Mouse (Mus musculus) layer of hippocampus, adult 8-10 months (tissue): ENCODE results near the gene Tstd1. TPM values are rescaled to one million over a fixed set of nuclear protein-coding genes. Genes with fewer than 3 reads are reported as not detected.

ENCODE experiments used
- DNase-seq, 2 experiments: peaks; one replicate each; pipeline ENCODE4 v3.0.0; 2022; ENCODE audit warnings: low spot score in 2 of 2
- total RNA-seq, 4 experiments: library from RNA; stranded (reverse); gene quantifications; 2 replicates each; pipeline ENCODE4 v1.2.4; 2022

Tstd1 gene
- total RNA-seq, 4 experiments from 2014 or later = 3.0 to 10.0 (median 4.6) TPM

DNA sequence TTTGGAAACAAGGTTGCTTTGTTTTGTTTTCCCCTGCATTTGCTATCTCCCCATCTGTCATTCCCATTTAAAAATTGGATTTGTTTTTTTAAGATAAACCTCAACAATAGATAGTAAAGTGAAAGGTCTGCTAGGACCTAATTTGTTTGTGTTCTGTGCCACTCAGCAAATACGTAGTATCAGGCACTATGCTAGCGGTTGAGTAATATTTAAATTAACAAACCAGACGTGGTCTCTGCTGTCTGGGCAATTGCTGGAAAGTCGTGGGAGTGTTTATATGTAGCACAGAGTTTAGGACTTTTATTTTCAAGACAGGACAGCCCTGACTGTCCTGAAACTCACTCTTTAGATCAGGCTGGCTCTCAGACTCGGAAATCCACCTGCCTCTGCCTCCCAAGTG is 33.9 kb downstream of the Tstd1 start:
- DNase-seq = no peak

- DNase-seq = no peak
Observed at GRCm38 (mm10) chr1:171452923-171453322, 34.3 kb downstream of the Tstd1 start.

- no peak for DNase-seq
Observed at GRCm38 (mm10) chr1:171454926-171455325, 36.3 kb downstream of the Tstd1 start.

- no peak for DNase-seq
Observed at GRCm38 (mm10) chr1:171457568-171457967, 38.9 kb downstream of the Tstd1 start.

DNA sequence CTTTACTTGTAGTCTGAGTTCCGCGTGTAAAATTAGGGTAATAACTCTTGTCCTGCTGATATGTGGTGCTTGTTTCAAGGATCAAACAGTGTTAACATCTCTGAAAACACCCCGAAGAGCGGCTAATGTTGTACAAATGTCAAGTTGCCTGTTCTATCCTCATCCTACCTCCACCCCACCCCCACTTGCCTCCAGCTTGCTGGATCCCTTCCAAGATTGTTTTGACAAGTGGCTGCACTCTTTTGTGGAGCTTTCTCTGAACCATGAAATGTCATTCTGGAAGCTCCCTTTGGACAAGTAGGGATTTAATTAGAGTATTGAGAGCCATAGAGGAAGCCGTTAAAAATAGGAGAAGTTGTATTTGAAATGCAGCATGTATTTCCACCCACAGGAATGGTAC is 41.1 kb downstream of the Tstd1 start:
- no peak for DNase-seq

- no peak for DNase-seq
Observed at GRCm38 (mm10) chr1:171460551-171461503, 42.2 kb downstream of the Tstd1 start.

DNA sequence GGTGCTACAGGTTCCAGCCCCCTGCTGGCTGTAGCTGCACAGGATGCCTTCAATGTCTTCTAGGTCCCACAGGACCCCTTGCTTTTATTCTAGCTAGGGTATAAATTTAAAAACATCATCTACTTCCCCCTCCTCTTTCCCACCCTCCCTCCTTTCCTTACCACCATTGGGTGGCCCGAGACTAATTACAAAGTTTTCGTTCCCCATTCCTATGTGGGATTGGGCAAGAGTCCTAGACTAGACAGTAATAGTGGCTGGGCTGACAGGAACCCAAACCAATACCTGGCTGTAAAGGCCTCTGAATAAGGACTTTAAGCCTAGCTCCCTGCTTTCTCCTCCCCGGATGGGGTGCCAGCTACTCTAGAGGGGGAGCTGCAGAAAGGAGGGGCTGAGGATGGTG is 44.5 kb downstream of the Tstd1 start:
- DNase-seq = no peak

DNA sequence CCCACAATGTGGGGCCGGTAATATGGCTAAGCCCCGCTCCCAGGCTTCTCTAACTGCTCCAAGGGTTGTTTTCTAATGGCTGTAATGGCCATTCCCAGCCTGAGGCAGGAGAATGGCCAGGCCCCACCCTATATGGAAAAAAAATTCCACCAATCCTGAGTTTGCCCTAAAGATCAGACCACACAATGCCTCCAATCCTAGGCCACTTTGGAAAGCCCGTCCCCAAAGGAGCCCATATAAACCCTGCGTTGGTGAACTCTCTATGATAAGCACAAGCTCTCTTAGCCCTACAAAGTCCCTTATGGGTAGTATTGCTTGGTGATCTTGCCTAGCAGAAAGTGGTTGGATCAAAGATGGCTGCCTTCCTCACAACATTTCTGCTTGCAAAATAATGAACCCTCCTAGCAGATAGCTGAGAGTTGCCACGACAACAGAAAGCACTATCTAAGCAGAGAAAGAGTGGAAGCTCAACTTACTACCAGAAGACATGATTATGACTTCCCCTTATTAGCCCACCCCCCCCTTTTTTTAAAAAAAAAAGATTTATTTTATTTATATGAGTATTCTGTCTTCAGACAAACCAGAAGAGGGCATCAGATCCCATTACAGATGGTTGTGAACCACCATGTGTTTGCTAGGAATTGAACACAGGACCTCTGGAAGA is 47.2 kb downstream of the Tstd1 start:
- DNase-seq = no peak

DNA sequence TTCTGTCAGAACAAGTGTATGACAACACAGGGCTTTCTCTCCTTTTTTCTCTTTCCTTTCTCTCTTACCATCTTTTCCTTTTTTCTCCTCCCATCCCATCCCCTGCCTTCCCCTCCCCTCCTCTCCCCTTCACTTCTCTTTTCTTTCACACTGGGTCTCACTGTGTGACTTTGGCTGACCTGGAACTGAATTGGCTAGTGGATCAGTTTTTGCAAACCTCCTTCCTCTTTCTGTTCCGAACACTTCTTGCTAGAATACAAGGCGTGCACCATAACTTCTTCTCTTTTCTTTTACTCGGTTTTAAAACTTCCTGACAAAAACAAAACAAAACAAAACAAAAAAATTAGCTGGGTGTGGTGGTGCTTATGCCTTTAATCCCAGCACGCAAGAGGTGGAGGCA is 47.9 kb downstream of the Tstd1 start:
- no peak for DNase-seq

DNA sequence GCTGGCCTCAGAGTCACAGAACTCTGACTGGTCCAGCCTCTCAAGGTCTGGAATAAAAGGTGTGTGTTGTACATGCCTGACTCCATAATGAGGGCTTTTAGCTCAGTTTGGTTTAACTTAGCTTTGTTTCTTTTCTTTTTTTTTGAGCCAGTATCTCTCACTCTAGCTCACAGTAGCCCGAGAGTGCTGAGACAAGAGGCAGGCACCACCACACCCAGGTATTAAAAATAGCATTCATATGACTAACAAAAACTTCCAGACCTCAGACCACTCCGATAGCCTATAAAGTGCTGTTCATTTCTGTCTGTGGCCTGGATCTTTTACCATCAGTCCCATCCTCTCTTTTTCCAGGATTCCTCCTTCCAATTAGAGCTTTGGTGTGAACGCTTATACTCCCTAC is 51.0 kb downstream of the Tstd1 start:
- no peak for DNase-seq

Other genes with a start within 250 kb of the Tstd1 start
- gene Pcp4l1, start 222.6 kb upstream of the Tstd1 start, total RNA-seq = 10 to 100 TPM; 42.4 to 47.5 (median 44.4) TPM
- under 1 TPM in 2 of 4 experiments, not detected in 2; 0.10 to 0.36 TPM for gene Nr1i3, start 204.9 kb upstream of the Tstd1 start, total RNA-seq
- gene Tomm40l, start 196.4 kb upstream of the Tstd1 start, total RNA-seq = 10 to 100 TPM; 69.3 to 85.0 (median 74.9) TPM
- gene Apoa2, start 193.8 kb upstream of the Tstd1 start, total RNA-seq = 1 to 10 TPM; 1.9 to 3.1 (median 2.5) TPM
- 10 to 100 TPM; 10.9 to 95.1 (median 48.8) TPM for gene Fcer1g, start 184.5 kb upstream of the Tstd1 start, total RNA-seq
- gene Adamts4, start 168.5 kb upstream of the Tstd1 start, total RNA-seq = 10 to 100 TPM; 11.6 to 13.7 (median 12.4) TPM
- gene Ndufs2, start 167.5 kb upstream of the Tstd1 start, total RNA-seq = 100 to 1,000 TPM; 263 to 286 (median 271) TPM
- 10 to 100 TPM; 63.5 to 76.8 (median 70.2) TPM for gene B4galt3, start 148.5 kb upstream of the Tstd1 start, total RNA-seq
- gene Ppox, start 137.7 kb upstream of the Tstd1 start, total RNA-seq = 10 to 100 TPM; 28.5 to 37.1 (median 33.3) TPM
- gene Usp21, start 130.9 kb upstream of the Tstd1 start, total RNA-seq = 10 to 100 TPM; 53.7 to 63.6 (median 58.8) TPM
- gene Ufc1, start 123.8 kb upstream of the Tstd1 start, total RNA-seq = 100 to 1,000 TPM; 101 to 113 (median 108) TPM
- gene Dedd, start 89.7 kb upstream of the Tstd1 start, total RNA-seq = 10 to 100 TPM; 35.7 to 41.2 (median 38.2) TPM
- gene Nit1, start 73.2 kb upstream of the Tstd1 start, total RNA-seq = 10 to 100 TPM; 40.1 to 54.1 (median 45.6) TPM
- gene Pfdn2, start 73.2 kb upstream of the Tstd1 start, total RNA-seq = 100 to 1,000 TPM in 3 of 4 experiments, 10 to 100 TPM in 1; 97.7 to 171 (median 130) TPM
- 10 to 100 TPM in 2 of 4 experiments, 1 to 10 TPM in 2; 5.1 to 11.7 (median 8.2) TPM for gene Klhdc9, start 58.1 kb upstream of the Tstd1 start, total RNA-seq
- 1 to 10 TPM; 5.6 to 7.6 (median 6.5) TPM for gene Nectin4, start 48.8 kb upstream of the Tstd1 start, total RNA-seq
- gene Arhgap30, start 29.9 kb upstream of the Tstd1 start, total RNA-seq = 1 to 10 TPM; 1.9 to 8.7 (median 4.9) TPM
- 100 to 1,000 TPM; 110 to 142 (median 124) TPM for gene Usf1, start 7.6 kb upstream of the Tstd1 start, total RNA-seq
- gene F11r, start 18.7 kb downstream of the Tstd1 start, total RNA-seq = 10 to 100 TPM in 2 of 4 experiments, 1 to 10 TPM in 2; 4.8 to 18.6 (median 11.1) TPM
- 1 to 10 TPM; 5.1 to 6.3 (median 5.6) TPM for gene Alyref2, start 84.6 kb downstream of the Tstd1 start, total RNA-seq
- gene Itln1, start 116.4 kb downstream of the Tstd1 start, total RNA-seq = not detected
- 1 to 10 TPM in 2 of 4 experiments, not detected in 2; 1.5 to 1.6 TPM for gene Cd244a, start 140.3 kb downstream of the Tstd1 start, total RNA-seq
- 1 to 10 TPM in 2 of 4 experiments, under 1 TPM in 2; 0.25 to 6.0 (median 2.4) TPM for gene Ly9, start 188.5 kb downstream of the Tstd1 start, total RNA-seq
- under 1 TPM in 1 of 4 experiments, not detected in 3; 0.13 TPM for gene Slamf7, start 234.2 kb downstream of the Tstd1 start, total RNA-seq